Mouse (Mus musculus) bone marrow, adult 2 months (tissue): ENCODE measurements around the gene Acot13. TPM values are rescaled to one million over a fixed set of nuclear protein-coding genes. Genes with fewer than 3 reads are reported as not detected.
"Not testable (repeated sequence)": the region's sequence is repeated elsewhere in the genome, so short reads cannot be mapped to it uniquely, and the experiment has no call there.

Experiments used
- H3K27ac ChIP-seq: fragments of 200-500 bp; 2 replicates; pipeline ENCODE4 v1.5.1; 2012; ENCODE audit warnings: low read depth, mild to moderate bottlenecking, control low read depth, inconsistent platforms, low read length; ENCODE audit not compliant: control insufficient read depth, poor library complexity, insufficient read depth
- H3K4me1 ChIP-seq: fragments of 200-500 bp; 2 replicates; pipeline ENCODE4 v1.6.1; 2011; ENCODE audit warnings: low read length; ENCODE audit not compliant: control insufficient read depth, insufficient read depth
- H3K4me3 ChIP-seq: fragments of 200-500 bp; replicated peaks from 2 replicates; pipeline ENCODE3; 2011; ENCODE audit warnings: mild to moderate bottlenecking, low read depth, low read length, control low read depth; ENCODE audit not compliant: control insufficient read depth
- CTCF ChIP-seq: fragments of 200-500 bp; IDR thresholded peaks from 2 replicates; pipeline ENCODE4 v1.5.1; 2011; ENCODE audit warnings: low read length, control low read depth; ENCODE audit not compliant: control insufficient read depth, insufficient read depth
- POLR2A ChIP-seq: fragments of 200-500 bp; IDR thresholded peaks from 2 replicates; pipeline ENCODE4 v1.6.1; 2011; ENCODE audit warnings: low read depth, mild to moderate bottlenecking, control low read depth, low read length, borderline replicate concordance; ENCODE audit not compliant: control insufficient read depth
- WGBS: fragments of 180-500 bp; shearing (Covaris S2); methylation state at CpG from one replicate; pipeline ENCODE4 v1.1.7; 2018; 5-methylcytosine and 5-hydroxymethylcytosine counted together
- polyA plus RNA-seq: library from polyadenylated mRNA; stranded (reverse); fragments of >200 nt; gene quantifications from 2 replicates; pipeline ENCODE4 v1.2.4, GENCODE M21; 2011; ENCODE audit warnings: low replicate concordance; ENCODE audit not compliant: missing spikeins, insufficient read depth, insufficient read length

The Acot13 gene
- polyA plus RNA-seq, 1 experiment: 37.3 TPM

DNA sequence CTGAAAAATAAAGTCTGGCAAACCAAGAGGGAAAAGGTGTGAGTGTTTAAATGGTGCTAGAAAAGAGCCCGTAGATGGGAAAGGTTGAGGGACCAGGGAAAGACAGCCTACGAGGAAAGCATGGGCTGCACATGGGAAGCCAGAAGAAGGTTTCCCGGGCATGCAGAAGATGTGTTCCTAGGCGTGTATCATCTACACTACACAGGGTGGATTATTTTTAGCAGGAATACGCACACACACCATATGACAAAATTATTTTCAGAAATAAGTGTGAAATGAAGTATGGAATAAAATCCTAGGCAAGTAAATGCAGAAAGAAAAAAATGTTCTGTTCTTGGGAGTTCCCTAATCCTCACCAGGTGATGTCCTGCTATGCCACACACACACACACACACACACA is 43.9 kb downstream of the Acot13 start:
- TF ChIP-seq POLR2A: no peak
- TF ChIP-seq CTCF: no peak
- Histone ChIP-seq H3K4me3 (no peak overlapping the region), H3K27ac (no peak overlapping the region), H3K4me1 (peaks cover 5% of the 10 kb centered on the region)
- 91% methylated on average over 5 of the region's 5 CpGs for WGBS

DNA sequence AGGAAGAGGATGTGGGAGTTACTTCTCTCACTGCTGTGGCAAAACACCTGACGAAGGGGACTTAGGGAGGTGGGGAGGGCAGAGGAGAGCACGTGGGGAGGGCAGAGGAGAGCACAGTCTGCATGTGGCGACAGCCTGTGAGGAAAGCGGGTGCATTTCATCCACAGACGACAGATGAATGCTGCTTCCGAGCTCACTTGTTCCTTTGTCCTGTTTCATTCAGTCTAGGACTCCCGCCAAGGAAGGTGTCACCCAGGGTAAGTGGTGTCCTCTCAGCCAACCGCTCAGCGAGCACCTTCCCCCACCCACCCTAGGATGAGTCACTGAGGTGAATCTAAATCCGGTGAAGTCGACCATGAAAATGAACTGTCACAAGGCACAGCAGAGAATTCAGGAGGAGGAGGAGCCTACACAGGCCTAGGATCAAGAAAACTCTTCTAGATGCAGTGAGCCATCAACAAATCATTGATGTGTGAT is 45.3 kb downstream of the Acot13 start:
- Histone ChIP-seq H3K4me1 (peaks cover 5% of the 10 kb centered on the region), H3K27ac (peak overlapping the region; percentile 40), H3K4me3 (no peak overlapping the region)
- TF ChIP-seq POLR2A (no peak), CTCF (no peak)
- WGBS: 24% methylated on average over 11 of the region's 11 CpGs

DNA sequence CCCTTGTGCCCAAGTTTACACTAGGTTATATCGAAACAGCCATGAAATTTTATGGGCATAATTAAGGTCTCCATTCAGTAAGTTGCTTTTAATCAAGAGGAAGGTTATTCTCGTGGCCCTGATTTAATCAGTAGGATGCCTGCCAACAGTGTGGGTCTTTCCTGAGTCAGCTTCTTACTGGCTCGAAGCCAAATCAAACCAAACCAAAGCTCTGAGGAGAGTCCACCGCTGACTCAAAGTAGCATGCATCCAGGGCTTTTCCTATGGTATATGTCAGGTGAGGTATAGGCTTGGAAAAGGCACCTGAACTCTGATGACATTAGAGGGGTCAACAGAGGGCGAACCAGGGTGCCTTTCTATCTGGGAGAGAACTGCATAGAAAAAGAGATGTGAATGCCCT is 49.4 kb downstream of the Acot13 start:
- H3K4me3 ChIP-seq: no peak overlapping the region
- peaks cover 5% of the 10 kb centered on the region for H3K4me1 ChIP-seq
- TF ChIP-seq POLR2A: no peak
- TF ChIP-seq CTCF: no peak
- H3K27ac ChIP-seq: no peak overlapping the region
- 30% methylated on average over 5 of the region's 5 CpGs for WGBS

DNA sequence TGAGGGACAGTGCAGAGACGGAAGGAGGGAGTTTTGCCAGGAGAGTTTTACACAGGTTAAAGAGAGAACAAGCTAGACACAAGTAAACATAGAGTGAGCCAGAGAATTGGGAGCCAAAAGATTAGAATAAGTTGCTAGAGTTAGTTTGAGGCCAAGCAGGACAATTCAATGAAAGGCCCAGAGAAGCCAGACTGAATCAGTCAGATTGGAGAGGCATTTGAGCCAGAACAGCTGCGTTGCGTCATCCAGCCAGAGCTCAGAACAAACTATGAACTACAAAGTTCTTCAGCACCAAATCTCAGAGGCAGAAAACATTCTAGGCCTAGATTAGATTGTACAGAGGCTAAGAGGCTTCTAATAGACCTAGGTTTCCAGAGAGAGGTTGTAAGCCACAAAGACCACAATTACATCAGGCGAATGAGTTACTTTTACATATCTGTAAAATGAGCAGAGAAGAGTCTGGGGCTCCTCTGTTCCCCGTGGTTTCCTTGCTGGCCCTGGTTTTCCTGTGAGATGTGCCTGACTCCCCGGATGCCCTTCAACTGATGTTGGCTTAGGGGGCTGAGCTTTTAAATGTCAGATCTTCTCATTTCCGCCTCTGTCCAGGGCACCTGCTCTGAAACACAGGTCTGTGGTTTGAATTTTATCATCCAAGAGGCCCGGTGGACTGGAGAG is 52.5 kb downstream of the Acot13 start:
- H3K27ac ChIP-seq: no peak overlapping the region
- WGBS: 45% methylated on average over 8 of the region's 8 CpGs

DNA sequence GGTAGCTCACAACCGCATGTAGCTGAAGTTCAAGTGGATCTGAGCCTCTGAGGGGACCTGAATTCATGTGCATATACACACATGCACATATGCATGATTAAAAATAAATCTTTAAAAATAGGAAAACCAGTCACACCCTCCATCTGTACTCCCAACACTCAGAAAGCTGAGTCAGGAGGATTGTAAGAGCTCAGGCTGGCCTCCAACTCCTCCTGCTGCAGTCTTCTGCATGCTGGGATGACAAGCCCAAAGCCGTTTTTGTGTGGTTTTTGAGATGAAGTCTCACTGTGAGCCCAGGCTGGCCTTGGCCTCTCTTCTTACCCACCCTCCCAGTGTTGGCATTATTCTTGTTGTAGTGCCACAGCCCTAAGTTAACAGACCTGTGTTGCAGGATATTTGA is 53.3 kb downstream of the Acot13 start:
- 80% methylated on average over 2 of the region's 2 CpGs for WGBS
- Histone ChIP-seq H3K4me1 (no peaks in the 10 kb centered on the region), H3K27ac (no peak overlapping the region), H3K4me3 (no peak overlapping the region)
- no peak for TF ChIP-seq POLR2A
- TF ChIP-seq CTCF: no peak

More for the DNA sequence above, 52.5 kb downstream of the Acot13 start:
- TF ChIP-seq CTCF: no peak
- no peak for TF ChIP-seq POLR2A
- no peaks in the 10 kb centered on the region for H3K4me1 ChIP-seq
- no peak overlapping the region for H3K4me3 ChIP-seq

DNA sequence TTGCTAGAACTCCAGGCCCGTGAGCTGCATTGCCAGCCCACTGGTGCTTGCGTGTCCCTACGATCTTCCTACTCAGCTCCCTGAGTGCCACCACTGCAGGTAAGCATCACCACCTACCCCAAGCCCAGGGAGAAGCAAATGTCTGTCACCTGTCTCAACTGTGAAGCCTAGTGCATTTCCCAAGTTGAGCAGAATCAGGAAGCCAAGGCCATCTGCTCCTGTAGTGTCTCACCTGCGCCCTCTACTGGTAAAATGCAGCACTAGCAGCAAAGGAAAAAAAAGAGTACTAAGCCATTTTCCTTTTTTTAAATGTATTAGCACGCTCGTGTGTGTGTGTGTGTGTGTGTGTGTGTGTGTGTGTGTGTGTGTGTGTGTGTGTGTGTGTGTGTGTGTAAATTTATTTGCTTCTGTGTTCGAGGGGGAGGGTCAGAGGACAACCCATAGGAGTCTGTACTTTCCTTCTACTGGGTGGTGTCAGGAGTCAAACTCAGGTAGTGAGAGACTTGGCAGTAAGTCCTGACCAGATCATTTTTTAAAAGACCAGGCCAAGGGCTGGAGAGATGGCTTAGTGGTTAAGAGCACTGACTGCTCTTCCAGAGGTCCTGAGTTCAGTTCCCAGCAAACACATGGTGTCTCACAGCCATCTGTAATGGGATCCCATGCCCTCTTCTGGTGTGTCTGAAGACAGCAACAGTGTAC is 55.0 kb downstream of the Acot13 start:
- Histone ChIP-seq H3K27ac (no peak overlapping the region), H3K4me3 (no peak overlapping the region), H3K4me1 (no peaks in the 10 kb centered on the region)
- WGBS: 43% methylated on average over 7 of the region's 7 CpGs
- TF ChIP-seq CTCF (peak; percentile 84), POLR2A (no peak)

DNA sequence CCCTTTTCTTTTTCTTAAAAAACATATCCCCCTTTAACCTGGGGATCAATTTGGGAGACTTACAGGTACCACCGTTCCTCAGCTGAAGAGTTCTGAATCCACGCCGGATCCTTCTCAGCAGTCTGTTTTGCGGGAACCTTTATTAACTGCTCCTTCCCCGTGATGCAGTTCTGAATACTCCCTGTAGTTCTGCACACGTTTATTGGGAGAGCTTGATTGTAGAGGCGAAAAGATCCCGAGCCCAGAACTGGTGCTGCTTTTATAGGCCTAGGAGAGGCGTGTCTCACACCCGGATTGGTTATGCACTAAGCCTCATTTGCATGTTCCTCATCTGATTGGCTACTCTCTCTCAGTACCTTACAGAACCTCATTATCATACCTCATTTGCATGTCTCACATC is 59.9 kb downstream of the Acot13 start:
- not testable (repeated sequence) for H3K27ac ChIP-seq, H3K4me3 ChIP-seq, H3K4me1 ChIP-seq
- WGBS: 94% methylated on average over 10 of the region's 10 CpGs

Other genes with a start within 250 kb of the Acot13 start
- 22.5 and 41.4 TPM in 2 replicates for gene Ripor2, start 249.4 kb downstream of the Acot13 start, polyA plus RNA-seq
- not detected in 2 replicates for gene Armh2, start 90.3 kb downstream of the Acot13 start, polyA plus RNA-seq
- gene Gmnn, start 69.6 kb downstream of the Acot13 start, polyA plus RNA-seq: 91.4 and 105 TPM in 2 replicates
- gene BC005537, start 29.9 kb downstream of the Acot13 start, polyA plus RNA-seq: 67.8 and 76.9 TPM in 2 replicates
- 26.5 and 37.7 TPM in 2 replicates for gene Tdp2, start 139 bp upstream of the Acot13 start, polyA plus RNA-seq
- gene D130043K22Rik, start 13.6 kb upstream of the Acot13 start, polyA plus RNA-seq: not detected in 2 replicates
- 0.23 and 1.3 TPM in 2 replicates for gene Aldh5a1, start 106.1 kb upstream of the Acot13 start, polyA plus RNA-seq
- gene Gpld1, start 111.6 kb upstream of the Acot13 start, polyA plus RNA-seq: 0.27 TPM in 1 of 2 replicates, not detected in the other
- gene Mrs2, start 188.8 kb upstream of the Acot13 start, polyA plus RNA-seq: 4.9 and 23.9 TPM in 2 replicates
- not detected in 2 replicates for gene Dcdc2a, start 224.5 kb upstream of the Acot13 start, polyA plus RNA-seq